Mouse (Mus musculus) adrenal gland, adult 18-20 months (tissue): ENCODE measurements around the gene Osbpl8. TPM values are rescaled to one million over a fixed set of nuclear protein-coding genes. Genes with fewer than 3 reads are reported as not detected.
"Not testable (repeated sequence)": the region's sequence is repeated elsewhere in the genome, so short reads cannot be mapped to it uniquely, and the experiment has no call there.

Experiments
- DNase-seq, 2 experiments: peaks; one replicate each; pipeline ENCODE4 v3.0.0; 2021 to 2022; ENCODE audit warnings: low spot score in 2 of 2
- long read RNA-seq, 2 experiments: library from polyadenylated mRNA; stranded (forward); transcript quantifications; one replicate each; pipeline ENCODE4 v2.0.0; 2021
- total RNA-seq, 2 experiments: library from RNA; stranded (reverse); gene quantifications; 1 replicate in 1 of 2; 2 replicates in 1 of 2; pipeline ENCODE4 v1.2.3; 2021

Osbpl8 gene
- 10 to 100 TPM; 23.2 to 23.7 TPM for total RNA-seq
- long read RNA-seq, experiment 1, full-length matches to known transcripts, result 6 of 9 reads
- long read RNA-seq, experiment 1, partial matches to known transcripts, result 1 of 9 reads
- long read RNA-seq, experiment 1, other reads (novel, unspliced or antisense), result 2 of 9 reads
- long read RNA-seq, experiment 2, full-length matches to known transcripts, result 6 of 15 reads
- long read RNA-seq, experiment 2, partial matches to known transcripts, result 4 of 15 reads
- long read RNA-seq, experiment 2, other reads (novel, unspliced or antisense), result 5 of 15 reads

DNA sequence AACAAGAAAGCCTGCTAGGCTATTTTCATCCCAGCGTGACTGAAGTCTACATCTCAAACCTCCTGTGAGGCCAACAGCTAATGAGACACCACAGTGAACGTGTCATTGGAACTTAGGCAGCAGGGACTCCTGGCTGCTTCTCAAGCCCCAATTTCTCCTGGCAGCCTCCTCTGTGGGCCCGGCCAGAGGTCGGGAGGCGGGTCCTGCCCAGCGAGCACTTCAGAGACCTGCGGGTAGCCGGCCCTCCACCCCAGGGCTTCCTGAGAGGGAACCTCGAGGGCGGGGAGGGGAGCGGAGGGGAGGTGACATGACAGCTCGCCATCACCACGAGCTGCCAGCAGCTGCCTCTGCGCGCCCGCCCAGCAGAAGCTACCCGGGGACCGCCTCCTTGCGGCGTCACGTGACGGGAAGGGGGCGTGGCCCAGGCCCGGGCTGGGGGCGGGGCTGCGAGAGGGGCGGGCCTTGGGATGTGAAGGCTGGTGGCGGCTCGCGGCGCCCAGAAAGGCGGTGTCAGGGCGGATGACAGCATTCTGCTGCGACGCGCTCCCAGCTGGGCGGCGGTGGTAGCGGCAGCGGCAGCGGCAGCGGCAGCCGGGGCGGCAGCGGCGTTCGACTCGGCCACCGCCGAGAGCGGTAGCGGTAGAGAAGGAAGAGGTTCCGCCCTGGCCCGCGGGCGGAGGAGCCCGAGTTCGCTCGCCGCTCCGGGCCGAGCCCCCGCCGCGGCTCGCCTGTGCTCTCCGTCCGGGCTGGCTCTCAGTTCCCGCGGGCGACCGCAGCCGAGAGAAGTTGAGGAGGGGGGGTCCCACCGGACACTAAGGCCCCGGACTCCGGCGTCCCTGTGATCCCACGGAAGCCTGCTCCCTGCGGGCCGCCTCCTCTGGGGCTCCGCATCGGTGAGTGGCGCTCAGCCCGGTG, at the start of gene Osbpl8:
Gene Osbpl8 (plus strand): TSS at position 449 of the 915 bp plus-strand sequence.
- DNase-seq, result peak; percentile 100

DNA sequence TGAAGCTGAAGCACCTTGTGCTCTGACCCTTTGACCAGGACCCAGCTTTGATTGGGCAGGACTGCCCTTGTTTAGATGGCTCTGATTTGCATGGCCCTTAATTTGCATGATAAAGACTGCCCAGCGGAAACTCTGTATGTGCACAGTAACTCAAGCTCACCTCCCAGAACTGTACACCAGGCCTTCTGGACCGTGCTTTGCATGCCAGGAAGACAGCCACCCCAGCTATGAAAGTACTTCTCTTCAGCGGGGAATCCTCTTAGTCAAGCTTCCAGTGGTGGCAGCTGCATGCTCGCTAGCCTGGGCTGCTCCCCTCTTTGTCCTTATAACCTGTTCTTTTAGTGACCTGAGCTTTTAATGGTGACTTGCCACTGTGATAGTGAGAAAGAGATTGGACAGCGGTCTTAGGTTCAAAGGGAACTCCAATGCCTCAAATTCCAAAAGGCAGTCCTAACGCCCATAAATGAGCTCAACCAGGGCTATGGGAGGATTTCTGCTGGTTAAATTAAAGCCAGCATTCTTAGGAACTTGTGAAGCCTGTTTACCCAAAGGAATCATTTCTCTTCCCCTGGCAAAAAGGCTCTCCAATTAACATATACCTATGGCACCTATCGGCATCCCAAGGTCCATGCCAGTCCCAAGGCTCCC, 47.2 kb upstream of the Osbpl8 start:
- no peak for DNase-seq

DNA sequence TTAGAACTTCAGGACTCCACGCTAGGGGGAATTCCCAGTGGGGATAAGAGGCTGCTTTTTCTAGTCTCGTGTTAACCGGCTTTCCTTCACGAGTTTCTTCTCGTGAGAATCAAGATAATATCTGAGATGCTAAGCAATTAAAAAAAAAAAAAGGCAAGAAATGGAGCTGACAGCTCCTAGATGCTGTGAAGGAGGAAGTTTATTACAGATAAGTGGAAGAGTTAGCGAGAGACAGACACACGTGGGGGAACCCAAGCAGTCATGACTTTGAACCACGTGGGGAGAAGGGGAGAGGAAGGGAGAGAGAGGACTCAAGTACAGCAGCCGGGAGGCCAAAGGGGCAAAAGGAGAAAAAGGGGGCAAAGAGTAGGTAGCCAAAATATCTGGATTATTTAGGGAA, 46.3 kb upstream of the Osbpl8 start:
- DNase-seq, result no peak

DNA sequence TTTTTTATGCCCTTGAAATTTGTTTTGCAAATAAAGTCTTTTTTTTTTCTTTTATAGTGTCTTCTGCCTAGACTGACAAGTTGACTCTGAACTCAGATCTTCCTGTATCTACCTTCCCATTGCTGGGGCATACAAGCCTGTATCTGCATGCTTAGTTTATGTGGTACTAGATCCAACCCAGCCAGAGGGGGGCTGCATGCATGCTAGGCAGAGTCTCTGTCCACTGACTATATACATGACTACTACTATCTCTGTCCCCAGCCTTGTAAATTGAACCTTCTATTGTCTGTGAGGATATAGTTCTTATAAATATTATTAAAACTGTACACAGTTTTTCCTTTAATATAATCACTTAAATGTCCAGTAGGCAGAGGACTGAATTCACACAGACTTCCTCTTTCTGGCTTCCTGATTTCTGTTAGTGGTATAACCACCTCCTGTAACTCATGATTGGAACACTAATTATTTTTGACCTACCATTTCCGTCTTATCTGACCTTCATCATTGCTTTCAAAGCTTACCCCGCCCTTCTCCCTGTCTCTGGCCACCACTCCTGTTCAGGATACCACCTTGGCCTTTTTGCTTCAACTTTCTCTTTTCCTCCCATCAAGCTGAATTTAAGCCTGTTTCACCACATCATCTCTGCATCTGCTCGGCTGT, 45.4 kb upstream of the Osbpl8 start:
- DNase-seq, result no peak

DNA sequence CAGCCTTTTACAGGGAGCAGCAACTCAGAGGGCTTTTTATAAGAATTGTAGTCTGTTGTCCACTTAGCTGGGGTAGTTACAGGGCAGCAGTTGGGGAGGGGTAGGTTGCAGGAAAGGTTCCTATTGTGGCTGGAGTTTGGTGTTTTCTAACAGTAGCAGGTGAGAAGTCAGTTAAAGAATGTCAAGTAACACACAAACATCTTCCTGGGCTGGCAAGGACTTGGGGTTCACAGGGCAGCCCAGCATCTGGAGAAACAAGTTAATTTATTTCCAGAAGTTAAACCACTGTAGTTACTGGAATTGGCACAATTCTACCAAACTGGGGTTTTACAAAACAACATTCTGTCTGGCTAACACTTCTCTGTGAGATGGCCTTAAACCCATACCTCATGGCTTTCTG, 44.8 kb upstream of the Osbpl8 start:
- no peak for DNase-seq

DNA sequence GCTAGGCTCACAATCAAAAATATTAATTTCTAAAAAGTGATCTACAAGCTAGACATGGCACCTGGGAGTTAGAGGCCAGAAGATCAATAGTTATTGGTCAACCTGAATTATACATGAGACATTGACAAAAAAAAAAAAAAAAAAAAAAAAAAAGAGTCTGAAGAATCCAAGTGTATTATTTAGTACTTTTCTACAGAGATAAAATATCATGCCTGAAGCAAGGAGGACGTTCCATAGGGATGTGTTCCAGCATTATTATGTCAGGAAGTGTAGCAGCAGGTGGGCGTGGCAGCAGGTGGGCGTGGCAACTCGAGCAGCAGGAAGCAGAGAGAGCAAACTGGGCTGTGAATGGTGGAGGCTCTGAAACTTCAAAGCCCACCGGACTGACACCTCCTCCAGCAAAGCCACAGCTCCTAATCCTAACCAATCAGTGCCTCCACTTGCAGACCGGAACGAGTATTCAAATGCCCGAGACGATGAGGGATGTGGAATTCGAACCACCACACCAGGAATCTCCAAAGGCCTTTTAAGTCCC, 41.6 kb upstream of the Osbpl8 start:
- DNase-seq, result no peak

DNA sequence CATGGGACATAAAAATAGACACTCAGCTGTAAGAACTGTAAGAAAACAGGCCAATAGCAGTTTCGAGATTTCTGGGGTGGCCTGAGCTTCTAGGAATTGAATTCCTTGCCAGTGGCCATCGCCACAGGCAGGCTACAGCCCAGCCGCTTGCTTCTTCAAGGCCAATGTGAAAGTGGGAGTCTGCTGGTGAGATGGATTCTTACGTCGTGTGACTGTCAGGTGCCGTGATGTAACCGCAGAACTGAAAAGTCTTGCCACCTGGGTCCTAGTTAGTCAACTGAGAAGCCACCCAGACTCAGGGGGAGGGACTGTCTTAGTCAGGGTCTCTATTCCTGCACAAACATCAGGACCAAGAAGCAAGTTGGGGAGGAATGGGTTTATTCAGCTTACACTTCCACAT, 40.4 kb upstream of the Osbpl8 start:
- DNase-seq, result no peak

DNA sequence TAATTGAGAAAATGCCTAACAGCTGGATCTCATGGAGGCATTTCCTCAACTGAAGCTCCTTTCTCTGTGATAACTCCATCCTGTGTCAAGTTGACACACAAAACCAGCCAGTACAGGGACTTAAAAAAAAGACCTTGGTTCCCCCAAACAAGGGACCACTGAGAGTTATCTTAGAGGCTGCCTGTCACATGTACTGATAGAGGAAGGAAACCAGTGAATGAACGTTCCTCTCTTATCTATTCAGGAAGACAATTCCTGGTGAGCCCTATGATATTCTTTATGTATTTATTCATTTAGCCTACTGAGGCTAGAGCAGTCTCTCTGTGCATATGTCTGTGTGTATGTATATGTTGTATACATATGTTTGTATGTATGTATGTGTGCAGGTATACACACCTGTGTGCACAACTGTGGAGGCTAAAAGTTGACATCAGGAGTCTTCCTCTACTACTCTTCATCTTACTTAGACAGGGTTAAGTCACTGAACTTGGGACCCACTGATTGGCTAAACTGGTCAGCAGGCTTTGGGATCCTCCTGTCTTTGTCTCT, 39.7 kb upstream of the Osbpl8 start:
- DNase-seq, result no peak

DNA sequence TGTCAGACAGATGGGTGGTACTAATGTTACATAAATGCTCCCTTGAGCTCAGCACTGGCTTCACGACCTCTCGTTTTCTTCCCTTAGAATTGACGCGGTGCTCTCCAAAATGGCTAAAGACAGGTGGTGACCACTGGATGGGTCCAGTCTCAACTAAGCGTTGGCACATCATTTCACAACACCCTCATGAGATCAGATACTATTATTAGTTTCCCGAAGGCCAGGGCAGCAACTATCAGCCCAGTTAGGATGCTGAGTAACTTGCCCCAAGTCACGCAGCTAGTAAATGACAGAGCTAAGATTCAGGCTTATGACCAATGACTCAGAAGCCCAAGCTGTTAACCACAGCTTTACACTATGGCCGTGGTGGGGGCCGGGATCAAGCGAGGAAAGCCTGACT, 37.2 kb upstream of the Osbpl8 start:
- DNase-seq, result no peak

DNA sequence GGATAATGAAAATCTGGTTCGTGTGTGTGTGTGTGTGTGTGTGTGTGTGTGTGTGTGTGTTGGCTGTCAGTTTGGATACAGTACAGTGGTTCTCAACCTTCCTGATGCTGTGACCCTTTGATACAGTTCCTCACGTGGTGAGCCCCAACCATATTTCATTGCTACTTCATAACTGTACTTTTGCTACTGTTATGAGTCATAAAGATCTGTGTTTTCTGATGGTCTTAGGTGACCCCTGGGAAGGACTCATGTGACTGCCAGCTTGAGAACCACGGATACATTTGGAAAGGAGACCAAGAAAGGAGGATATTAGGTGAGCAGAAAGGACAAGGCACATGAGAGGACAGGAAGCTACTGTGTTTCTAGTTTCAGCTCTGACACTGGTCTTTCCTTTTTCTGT, 36.1 kb upstream of the Osbpl8 start:
- DNase-seq, result no peak

DNA sequence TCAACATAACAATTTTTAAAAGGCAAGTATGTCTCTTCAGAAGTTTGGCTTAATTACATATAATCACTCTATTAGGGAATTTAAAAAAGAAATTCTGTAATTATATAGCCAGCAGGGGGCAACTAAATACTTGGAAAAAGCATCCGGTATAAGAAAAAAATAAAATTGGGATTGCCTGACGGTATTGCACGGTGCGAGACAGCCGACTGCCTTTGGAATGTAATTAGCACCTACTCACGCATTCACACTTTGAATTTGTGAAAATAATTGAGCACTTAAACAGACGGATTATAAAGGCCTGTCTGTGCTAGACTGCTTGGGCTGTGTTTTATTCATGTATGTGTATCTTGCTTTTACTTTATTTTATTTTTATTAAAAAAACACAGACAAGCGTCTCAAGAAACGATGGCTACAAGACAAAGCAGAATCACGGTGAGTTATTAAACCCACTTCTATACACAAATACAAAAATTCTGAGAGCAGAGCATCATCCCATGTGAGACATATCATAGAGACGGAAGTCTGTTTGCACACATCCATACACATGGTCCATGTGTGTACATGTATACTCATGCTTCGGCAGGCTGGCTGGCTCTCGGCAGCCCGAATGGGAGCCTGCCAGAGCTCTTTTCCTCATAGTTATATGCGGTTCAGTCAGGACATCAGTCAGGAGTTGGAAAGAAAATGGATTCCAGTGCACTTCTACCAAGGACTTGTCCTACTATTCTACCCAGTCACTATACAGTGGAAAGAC, 34.5 kb upstream of the Osbpl8 start:
- DNase-seq, result no peak

DNA sequence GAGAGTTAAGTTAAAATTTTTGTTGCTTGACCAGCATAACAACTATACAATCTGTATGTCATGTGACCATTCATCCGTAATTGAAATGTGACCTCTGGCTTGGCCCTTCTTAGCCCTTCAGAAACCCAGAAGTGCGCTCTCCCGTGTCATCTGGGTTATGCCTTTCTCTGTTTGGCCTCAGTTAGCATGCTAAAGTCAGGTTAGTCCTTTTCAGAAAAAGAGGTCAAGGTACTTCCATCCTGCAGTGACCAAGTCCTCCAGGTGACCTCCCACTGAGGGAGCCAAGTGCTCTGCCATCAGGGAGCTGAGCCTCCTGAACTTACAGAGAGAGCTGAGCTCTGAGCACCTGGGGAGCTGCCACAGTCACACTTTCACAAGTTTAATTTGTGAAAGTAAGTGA, 33.7 kb upstream of the Osbpl8 start:
- DNase-seq, result no peak

DNA sequence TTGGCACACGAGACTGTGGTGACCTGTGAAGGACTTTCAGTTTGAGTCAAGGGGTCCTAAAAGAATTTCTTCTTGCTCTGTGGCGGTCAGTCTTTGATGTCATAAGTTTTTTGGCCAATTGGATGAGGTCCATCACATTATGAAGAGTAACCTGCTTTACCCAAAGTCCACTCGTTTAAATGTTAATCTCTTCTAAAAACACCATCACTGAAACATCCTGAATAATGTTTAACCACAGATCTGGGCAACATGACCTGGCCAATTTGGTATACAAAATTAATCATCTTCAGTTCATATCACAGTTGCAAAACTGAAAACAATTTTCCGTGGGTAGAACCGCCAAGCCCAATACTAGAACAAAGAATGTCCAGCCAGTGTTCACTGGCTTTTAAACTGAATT, 31.3 kb upstream of the Osbpl8 start:
- no peak for DNase-seq

DNA sequence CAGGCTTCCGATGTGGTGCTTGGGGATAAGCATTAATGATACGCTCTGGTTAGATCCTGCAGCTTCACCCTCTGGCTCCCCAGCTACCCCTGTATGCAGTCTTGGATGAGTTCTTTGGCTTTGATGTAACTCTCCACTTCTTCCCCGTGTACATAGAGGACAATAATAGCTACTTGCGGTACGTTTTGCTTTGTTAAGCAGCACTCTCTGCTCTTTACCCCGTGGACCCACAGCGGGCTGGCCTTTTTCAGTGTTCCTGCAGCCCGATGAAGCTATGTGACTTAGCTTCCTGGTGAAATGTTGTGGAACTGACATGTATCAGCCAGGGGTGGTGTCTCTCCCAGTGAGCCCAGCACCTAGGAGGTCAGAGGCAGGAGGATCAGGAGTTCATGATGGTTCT, 30.6 kb upstream of the Osbpl8 start:
- no peak for DNase-seq

DNA sequence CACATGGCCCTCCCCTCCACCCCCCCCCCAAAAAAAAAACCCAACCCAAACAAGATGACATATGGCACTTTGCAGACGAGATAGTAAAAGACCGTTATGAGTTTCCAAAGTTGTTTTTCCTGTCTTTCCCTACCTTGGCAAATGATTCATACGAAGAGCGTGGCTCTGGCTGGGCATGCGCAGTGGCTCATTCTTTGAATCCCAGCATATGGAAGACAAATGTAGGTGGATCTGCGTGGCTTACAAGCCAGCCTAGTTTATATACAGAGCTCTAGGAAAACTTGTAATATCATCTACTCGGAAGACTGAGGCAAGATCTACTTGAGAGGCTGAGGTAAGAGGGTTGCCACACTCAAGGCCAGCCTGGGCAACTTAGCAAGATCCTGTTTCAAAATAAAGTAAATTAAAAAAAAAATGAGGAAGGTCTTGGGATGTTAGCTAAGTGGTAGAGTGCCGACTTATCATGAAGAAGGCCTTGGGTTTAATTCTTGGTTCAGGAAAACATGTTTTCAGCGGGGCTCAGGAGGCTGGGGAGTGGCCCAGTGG, 30.1 kb upstream of the Osbpl8 start:
- no peak for DNase-seq

DNA sequence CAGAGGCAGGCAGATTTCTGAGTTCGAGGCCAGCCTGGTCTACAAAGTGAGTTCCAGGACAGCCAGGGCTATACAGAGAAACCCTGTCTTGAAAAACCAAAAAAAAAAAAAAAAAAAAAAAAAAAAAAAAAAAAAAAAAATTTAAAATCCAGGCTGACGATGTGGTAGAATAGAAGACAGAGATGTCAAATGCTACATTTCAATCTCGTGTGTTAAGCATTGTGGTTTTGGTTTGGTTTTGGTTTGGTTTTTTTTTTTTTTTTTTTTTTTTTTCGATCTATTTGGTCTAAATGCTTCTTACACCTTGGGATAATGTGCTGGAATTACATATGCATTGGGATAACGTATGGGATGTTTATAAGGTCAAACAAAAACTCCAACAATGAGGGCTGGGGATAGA, 28.2 kb upstream of the Osbpl8 start:
- not testable (repeated sequence) for DNase-seq

DNA sequence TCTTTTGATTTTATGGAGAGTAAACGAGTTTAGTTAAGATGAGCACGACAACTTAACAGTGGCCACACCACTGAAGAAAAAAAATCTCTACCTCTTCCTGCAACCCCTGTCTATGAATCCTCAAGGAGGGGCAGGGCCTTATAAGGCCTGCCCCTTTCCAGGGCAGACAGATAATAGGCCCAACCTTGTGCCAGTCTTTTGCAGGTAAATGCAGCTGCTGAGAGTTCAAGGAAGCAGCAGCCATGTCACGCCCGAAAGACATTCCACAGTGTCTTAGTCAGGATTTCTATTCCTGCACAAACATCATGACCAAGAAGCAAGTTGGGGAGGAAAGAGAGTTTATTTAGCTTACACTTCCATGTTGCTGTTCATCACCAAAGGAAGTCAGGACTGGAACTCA, 26.6 kb upstream of the Osbpl8 start:
- no peak for DNase-seq

DNA sequence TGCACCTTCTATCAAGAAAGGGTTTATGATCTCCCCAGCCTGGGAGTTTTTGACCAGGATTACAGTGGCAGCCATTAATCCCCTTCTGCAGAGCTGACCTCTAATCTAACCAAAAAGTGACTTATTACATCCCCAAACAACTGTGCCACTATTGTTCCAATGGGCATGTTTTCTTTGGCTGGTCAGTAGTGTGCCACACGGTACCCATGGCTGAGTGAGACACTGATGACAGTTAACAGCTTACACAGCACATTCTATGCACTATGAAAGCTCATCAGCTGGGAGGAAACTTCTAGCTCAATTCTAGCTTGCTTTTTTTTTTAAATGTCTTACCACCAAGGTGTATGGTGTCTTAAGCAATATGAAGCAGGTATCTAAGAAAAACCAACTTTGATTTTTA, 25.4 kb upstream of the Osbpl8 start:
- no peak for DNase-seq

DNA sequence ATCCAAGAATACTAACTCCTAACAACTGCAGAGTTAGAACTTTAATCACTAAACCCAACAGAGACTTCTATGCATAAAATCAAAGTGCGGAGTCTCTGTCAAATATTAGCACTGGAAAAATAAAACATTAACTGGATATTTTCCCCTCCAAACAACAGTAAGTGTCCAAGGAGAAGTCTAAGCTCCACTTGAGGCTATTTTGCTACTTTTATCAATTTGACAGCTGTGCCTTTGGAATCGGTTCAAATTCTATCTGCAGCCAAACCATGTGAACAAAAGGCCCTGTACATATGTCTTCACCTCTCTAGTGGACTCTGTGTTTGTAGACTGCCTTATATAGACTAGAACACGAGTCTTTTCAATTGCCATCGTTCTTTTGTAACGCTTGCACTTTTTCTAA, 24.7 kb upstream of the Osbpl8 start:
- DNase-seq, result no peak

DNA sequence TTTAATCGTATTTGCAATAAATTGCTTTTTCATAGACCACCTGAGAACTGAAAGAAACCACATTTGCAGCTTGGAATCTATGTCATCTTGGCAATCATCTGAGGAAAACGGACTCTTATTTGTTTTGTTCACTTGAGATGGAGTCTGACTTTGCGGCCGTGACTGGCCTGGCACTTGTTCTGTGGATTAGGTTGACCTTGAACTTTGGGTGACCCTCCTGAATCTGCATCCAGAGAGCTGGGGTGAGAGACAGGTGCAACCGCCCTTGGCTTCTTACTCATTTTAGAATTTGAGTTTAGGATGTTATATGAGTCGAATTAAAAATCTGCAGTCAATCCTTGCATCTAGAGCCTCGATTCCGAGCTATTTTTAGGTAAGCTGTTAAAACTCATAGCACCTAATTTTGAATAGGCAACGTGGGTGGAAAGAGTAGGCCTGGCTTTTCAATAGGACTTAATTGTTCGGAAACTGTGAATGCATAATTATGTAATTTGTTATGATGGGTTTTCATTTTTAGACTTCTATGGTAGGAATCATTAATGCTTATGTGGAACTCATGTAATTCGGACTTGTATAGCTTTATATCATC, 20.1 kb upstream of the Osbpl8 start:
- no peak for DNase-seq
